Mouse (Mus musculus) midbrain, embryonic 16.5 days (tissue): ENCODE data around the gene Serp1. TPM values are rescaled to one million over a fixed set of nuclear protein-coding genes. Genes with fewer than 3 reads are reported as not detected.

Source experiments
- ATAC-seq: fragments of 200-750 bp; cut with Nextera tagmentation; 2 replicates; pipeline ENCODE4 v1.8.0; 2017; ENCODE audit warnings: moderate TSS enrichment
- H3K27ac ChIP-seq: fragments of 300-500 bp; sonication (generic); 2 replicates; pipeline ENCODE4 v1.5.1; 2014; ENCODE audit warnings: mild to moderate bottlenecking, low read length, mixed read lengths
- H3K27me3 ChIP-seq: fragments of 300-500 bp; sonication (generic); 2 replicates; pipeline ENCODE4 v1.6.1; 2014; ENCODE audit warnings: low read depth, low read length, mixed read lengths; ENCODE audit not compliant: control insufficient read depth, insufficient read depth
- H3K36me3 ChIP-seq: fragments of 300-500 bp; sonication (generic); 2 replicates; pipeline ENCODE4 v1.6.1; 2014; ENCODE audit warnings: mild to moderate bottlenecking, low read length, moderate library complexity, mixed read lengths; ENCODE audit not compliant: control insufficient read depth, insufficient read depth
- H3K4me1 ChIP-seq: fragments of 300-500 bp; sonication (generic); 2 replicates; pipeline ENCODE4 v1.6.1; 2014; ENCODE audit warnings: mild to moderate bottlenecking, low read length, mixed read lengths; ENCODE audit not compliant: control insufficient read depth, insufficient read depth
- H3K4me2 ChIP-seq: fragments of 300-500 bp; sonication (generic); 2 replicates; pipeline ENCODE4 v1.6.1; 2014; ENCODE audit warnings: mild to moderate bottlenecking, low read length, mixed read lengths
- H3K4me3 ChIP-seq: fragments of 300-500 bp; sonication (generic); 2 replicates; pipeline ENCODE4 v1.5.1; 2014; ENCODE audit warnings: low read depth, mild to moderate bottlenecking, low read length, moderate library complexity, mixed read lengths
- H3K9ac ChIP-seq: fragments of 300-500 bp; sonication (generic); 2 replicates; pipeline ENCODE4 v1.6.1; 2014; ENCODE audit warnings: low read depth, low read length, mixed read lengths
- H3K9me3 ChIP-seq: fragments of 300-500 bp; sonication (generic); replicated peaks from 2 replicates; pipeline ENCODE4 v1.6.1; 2014; ENCODE audit warnings: mild to moderate bottlenecking, low read length, mixed read lengths; ENCODE audit not compliant: control insufficient read depth, poor library complexity, severe bottlenecking
- WGBS: fragments of 180-500 bp; shearing (Covaris S2); extraction: QIAGEN DNeasy Blood & Tissue Kit; methylation state at CpG from one replicate; pipeline ENCODE4 v1.1.7; 2014; 5-methylcytosine and 5-hydroxymethylcytosine counted together
- polyA plus RNA-seq: library from polyadenylated mRNA; unstranded; fragments of >200 nt; fragmentation: Nextera tagmentation; extraction: Ambion mirVana; gene quantifications from 2 replicates; pipeline ENCODE4 v1.2.1, GENCODE M21; 2015

The Serp1 gene
- polyA plus RNA-seq, 1 experiment from 2014 or later: 48.5 TPM

- Histone ChIP-seq H3K4me1 (no peaks in the 10 kb centered on the region), H3K9ac (no peak overlapping the region), H3K27me3 (no peaks in the 10 kb centered on the region), H3K4me3 (no peak overlapping the region), H3K36me3 (peaks cover 5% of the 10 kb centered on the region; the same call in 1 of the 2 replicates), H3K4me2 (no peak overlapping the region), H3K9me3 (no peaks in the 10 kb centered on the region), H3K27ac (no peak overlapping the region)
- ATAC-seq: no peak
- WGBS: 90% methylated on average over 1 of the region's 1 CpGs
Measured at GRCm38 (mm10) chr3:58515947-58516601, 9.6 kb downstream of the Serp1 start.

DNA sequence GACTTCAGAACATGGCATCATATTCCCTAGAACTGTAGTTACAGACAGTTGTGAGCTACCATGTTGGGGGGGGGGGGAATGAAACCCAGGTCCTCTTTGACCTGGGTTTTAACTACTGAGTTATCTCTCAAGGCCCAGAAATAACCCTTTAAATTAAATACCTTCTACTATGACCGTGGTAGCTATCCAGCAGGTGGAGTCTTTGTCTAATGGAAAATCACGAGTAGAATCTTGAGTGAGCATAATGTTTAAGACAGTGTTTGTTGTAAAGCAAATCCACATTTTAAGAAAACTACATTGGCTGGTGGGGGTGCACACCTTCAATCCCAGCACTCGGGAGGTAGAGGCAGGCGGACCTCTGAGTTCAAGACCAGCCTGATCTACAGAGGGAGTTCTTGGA, 12.2 kb downstream of the Serp1 start:
- ATAC-seq: no peak
- no peaks in the 10 kb centered on the region for H3K4me1 ChIP-seq
- H3K9me3 ChIP-seq: no peaks in the 10 kb centered on the region
- H3K27me3 ChIP-seq: no peaks in the 10 kb centered on the region
- 87% methylated on average over 4 of the region's 4 CpGs for WGBS
- H3K4me2 ChIP-seq: no peak overlapping the region
- no peak overlapping the region for H3K27ac ChIP-seq
- H3K4me3 ChIP-seq: no peak overlapping the region
- no peaks in the 10 kb centered on the region for H3K36me3 ChIP-seq
- no peak overlapping the region for H3K9ac ChIP-seq

DNA sequence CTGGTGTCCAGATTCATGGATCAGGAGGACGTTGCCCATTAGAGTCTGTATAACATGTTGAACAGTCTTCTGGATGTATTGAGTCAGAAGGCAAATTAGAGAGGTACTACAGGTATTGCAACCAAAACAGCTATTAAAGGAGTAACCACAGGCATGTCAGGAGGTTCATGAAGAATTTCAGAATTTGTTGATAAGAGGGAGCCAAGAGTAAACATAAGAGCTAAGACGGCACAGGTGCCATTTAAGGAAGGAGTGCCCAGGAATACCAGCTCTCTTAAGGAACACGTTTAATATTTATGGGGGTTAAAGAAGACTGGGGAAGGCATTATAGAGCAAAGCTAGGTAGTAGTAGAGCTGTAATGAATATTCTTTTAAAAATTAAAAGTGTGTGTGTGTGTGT, 13.0 kb downstream of the Serp1 start:
- Histone ChIP-seq H3K4me1 (no peaks in the 10 kb centered on the region), H3K9me3 (no peaks in the 10 kb centered on the region), H3K9ac (no peak overlapping the region), H3K4me3 (no peak overlapping the region), H3K27me3 (no peaks in the 10 kb centered on the region), H3K27ac (no peak overlapping the region), H3K4me2 (no peak overlapping the region), H3K36me3 (no peaks in the 10 kb centered on the region)
- 85% methylated on average over 3 of the region's 3 CpGs for WGBS
- no peak for ATAC-seq

DNA sequence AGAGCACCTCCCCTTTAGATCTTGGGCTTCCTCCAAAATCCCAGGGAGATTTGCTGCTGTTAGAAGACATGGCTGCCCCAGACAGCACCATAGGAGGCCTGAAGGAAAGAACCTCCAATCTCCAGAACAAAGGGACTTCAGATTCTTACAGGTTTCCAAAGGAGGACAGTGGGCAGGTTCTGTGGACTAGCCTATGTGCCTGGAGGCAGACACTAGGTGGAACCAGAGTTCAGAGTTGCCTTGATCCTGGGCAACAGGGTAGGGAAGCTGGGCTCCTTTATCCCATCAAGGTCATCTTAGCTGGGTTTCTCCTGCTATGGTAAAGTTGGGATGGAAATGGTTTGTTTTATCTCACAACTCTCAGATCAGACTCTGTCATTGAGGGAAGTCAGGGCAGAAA, 14.1 kb downstream of the Serp1 start:
- H3K36me3 ChIP-seq: no peaks in the 10 kb centered on the region
- H3K27me3 ChIP-seq: no peaks in the 10 kb centered on the region
- no peak overlapping the region for H3K4me2 ChIP-seq
- H3K4me1 ChIP-seq: no peaks in the 10 kb centered on the region
- no peaks in the 10 kb centered on the region for H3K9me3 ChIP-seq
- ATAC-seq: no peak
- H3K9ac ChIP-seq: no peak overlapping the region
- H3K4me3 ChIP-seq: no peak overlapping the region
- H3K27ac ChIP-seq: no peak overlapping the region

DNA sequence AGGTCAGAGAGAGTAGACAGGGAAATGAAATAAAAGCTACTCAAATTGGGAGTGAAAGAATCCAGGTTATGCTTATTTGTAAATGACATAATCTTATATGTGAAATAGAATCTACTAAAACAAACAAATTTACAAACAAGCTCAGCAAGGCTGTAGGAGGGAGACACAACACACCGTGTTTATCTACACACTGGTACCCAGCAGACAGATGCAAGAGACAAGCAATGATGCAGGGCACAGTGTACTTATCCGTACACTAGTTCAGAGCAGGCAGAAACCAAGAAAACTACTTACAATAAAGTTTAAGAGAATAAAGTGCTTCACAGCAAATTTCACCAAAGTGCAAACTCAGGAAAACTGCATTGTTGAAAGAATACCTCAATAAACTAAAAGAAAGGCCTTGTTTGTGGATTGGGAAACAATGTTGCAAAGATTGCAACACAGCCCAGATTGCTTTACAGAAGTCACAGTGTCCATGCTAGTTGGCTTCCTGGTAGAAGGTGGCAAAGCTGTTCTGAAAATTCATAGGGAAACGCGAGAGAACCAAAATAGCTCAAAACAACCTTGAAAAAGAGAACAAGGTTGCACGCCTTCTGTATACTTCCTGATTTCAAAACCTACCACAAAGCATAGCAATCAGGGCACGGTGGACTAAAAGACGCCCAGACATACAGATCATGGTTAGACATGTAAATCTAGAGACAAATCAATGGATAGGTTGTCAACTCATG, 17.5 kb downstream of the Serp1 start:
- Histone ChIP-seq H3K4me2 (no peak overlapping the region), H3K27ac (no peak overlapping the region), H3K9ac (no peak overlapping the region), H3K27me3 (no peaks in the 10 kb centered on the region), H3K4me1 (no peaks in the 10 kb centered on the region), H3K4me3 (no peak overlapping the region), H3K9me3 (no peaks in the 10 kb centered on the region), H3K36me3 (no peaks in the 10 kb centered on the region)
- 91% methylated on average over 7 of the region's 7 CpGs for WGBS
- ATAC-seq: no peak

- Histone ChIP-seq H3K36me3 (no peaks in the 10 kb centered on the region), H3K27me3 (no peaks in the 10 kb centered on the region), H3K9me3 (no peaks in the 10 kb centered on the region), H3K4me3 (no peak overlapping the region), H3K4me1 (no peaks in the 10 kb centered on the region), H3K27ac (no peak overlapping the region), H3K4me2 (no peak overlapping the region), H3K9ac (no peak overlapping the region)
- ATAC-seq: no peak
Measured at GRCm38 (mm10) chr3:58504676-58505075, 21.0 kb downstream of the Serp1 start.

- H3K4me3 ChIP-seq: no peak overlapping the region
- H3K27ac ChIP-seq: no peak overlapping the region
- no peaks in the 10 kb centered on the region for H3K9me3 ChIP-seq
- H3K36me3 ChIP-seq: no peaks in the 10 kb centered on the region
- H3K4me2 ChIP-seq: no peak overlapping the region
- no peak overlapping the region for H3K9ac ChIP-seq
- no peaks in the 10 kb centered on the region for H3K4me1 ChIP-seq
- 34% methylated on average over 3 of the region's 3 CpGs for WGBS
- ATAC-seq: 0 out of 2 replicates have a peak, but pooled peaks have one; percentile 56
- no peaks in the 10 kb centered on the region for H3K27me3 ChIP-seq
Measured at GRCm38 (mm10) chr3:58503720-58504333, 21.9 kb downstream of the Serp1 start.

DNA sequence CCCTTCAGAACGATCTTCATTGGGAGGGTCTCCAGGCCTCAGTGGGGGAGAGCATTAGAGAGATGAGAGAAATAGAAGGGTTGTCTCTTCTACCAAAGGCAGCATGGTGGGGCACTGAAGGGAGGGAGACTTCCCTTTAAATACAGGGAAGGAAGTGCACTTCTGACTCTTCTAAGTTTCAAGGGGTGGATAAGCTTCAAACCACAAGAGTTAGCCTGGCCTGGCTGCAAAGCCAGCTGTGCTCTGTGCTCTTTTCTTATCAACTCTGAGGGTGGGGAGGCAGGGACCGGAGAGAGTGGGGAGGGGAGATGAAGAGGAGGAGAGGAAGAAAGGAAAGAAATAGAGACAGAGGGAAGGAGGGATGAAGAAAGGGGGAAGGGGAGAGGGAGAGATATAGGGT, 23.7 kb downstream of the Serp1 start:
- no peaks in the 10 kb centered on the region for H3K9me3 ChIP-seq

GRCm38 (mm10) chr3:58493621-58494020, 32.1 kb downstream of the Serp1 start:
- ATAC-seq: no peak
- no peak overlapping the region for H3K4me3 ChIP-seq
- H3K36me3 ChIP-seq: no peaks in the 10 kb centered on the region
- no peak overlapping the region for H3K9ac ChIP-seq
- no peak overlapping the region for H3K27ac ChIP-seq
- WGBS: 89% methylated on average over 4 of the region's 4 CpGs
- no peaks in the 10 kb centered on the region for H3K9me3 ChIP-seq
- H3K27me3 ChIP-seq: no peaks in the 10 kb centered on the region
- no peak overlapping the region for H3K4me2 ChIP-seq
- H3K4me1 ChIP-seq: no peaks in the 10 kb centered on the region

More for the DNA sequence above, 23.7 kb downstream of the Serp1 start:
- H3K27me3 ChIP-seq: no peaks in the 10 kb centered on the region
- H3K27ac ChIP-seq: no peak overlapping the region
- H3K4me2 ChIP-seq: no peak overlapping the region
- H3K4me3 ChIP-seq: no peak overlapping the region
- H3K9ac ChIP-seq: no peak overlapping the region
- 71% methylated on average over 2 of the region's 2 CpGs for WGBS
- no peaks in the 10 kb centered on the region for H3K36me3 ChIP-seq
- no peak for ATAC-seq
- no peaks in the 10 kb centered on the region for H3K4me1 ChIP-seq
